Mouse (Mus musculus) embryonic fibroblast, embryonic 13.5 days (primary cell): ENCODE results near the gene Tha1.

ENCODE experiments used
- CTCF ChIP-seq: IDR thresholded peaks from 2 replicates; pipeline ENCODE4 v1.5.1; 2011; ENCODE audit warnings: mild to moderate bottlenecking, control low read depth, low read length, moderate library complexity, borderline replicate concordance; ENCODE audit not compliant: insufficient read depth
- POLR2A ChIP-seq: IDR thresholded peaks from 2 replicates; pipeline ENCODE4 v1.6.1; 2011; ENCODE audit warnings: low read depth, mild to moderate bottlenecking, control low read depth, low read length, moderate library complexity

GRCm38 (mm10) chr11:117832086-117832969, 41.0 kb downstream of the Tha1 start:
- peak; percentile 58 for TF ChIP-seq CTCF
- no peak for TF ChIP-seq POLR2A
